Mouse (Mus musculus): Measurements from ENCODE around the gene Tab2. TPM values are rescaled to one million over a fixed set of nuclear protein-coding genes. Genes with fewer than 3 reads are reported as not detected.

Tab2 gene
- polyA plus RNA-seq, 1 experiment = 19.7 TPM

DNA sequence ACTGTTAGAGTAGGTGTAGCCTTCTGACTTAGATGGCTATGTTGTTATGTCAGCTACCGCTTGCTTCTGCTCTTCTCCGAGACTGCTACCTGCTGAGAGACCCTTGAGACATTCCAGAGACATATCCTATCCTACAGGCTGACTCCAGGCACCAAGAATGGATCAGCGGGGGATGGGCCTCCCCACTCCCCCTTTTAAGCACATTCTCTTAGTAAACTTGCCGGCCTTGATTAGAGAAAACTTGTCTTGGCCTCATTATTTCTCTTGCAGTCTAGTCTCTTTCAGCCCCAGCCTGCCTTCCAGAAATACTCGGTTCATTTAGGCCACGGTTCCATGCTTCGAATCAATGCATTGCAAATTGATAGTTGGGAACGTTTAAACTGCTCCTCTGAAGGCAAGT, 86.3 kb downstream of the Tab2 start:
- Histone ChIP-seq H3K36me3 (ENCODE audit: control insufficient read depth, insufficient read depth, low read length) (peaks cover 28% of the 10 kb centered on the region), H3K27me3 (ENCODE audit: control insufficient read depth, insufficient read depth, low read length) (no peaks in the 10 kb centered on the region), H3K27ac (ENCODE audit: insufficient read depth, low read depth, low read length) (no peak overlapping the region), H3K4me3 (ENCODE audit: low read depth, low read length) (no peak overlapping the region), H3K4me1 (ENCODE audit: control insufficient read depth, insufficient read depth, insufficient read length, low read length) (peaks cover 3% of the 10 kb centered on the region; the same call in 1 of the 2 replicates)
- TF ChIP-seq POLR2A (IDR thresholded peaks at IDR 0.05; ENCODE audit: low read depth, low read length) (no peak), CTCF (IDR thresholded peaks at IDR 0.05; ENCODE audit: extremely low read depth, insufficient read length, insufficient replicate concordance, low read depth, low read length) (no peak)
- WGBS = 88% methylated on average over 8 of the region's 8 CpGs

DNA sequence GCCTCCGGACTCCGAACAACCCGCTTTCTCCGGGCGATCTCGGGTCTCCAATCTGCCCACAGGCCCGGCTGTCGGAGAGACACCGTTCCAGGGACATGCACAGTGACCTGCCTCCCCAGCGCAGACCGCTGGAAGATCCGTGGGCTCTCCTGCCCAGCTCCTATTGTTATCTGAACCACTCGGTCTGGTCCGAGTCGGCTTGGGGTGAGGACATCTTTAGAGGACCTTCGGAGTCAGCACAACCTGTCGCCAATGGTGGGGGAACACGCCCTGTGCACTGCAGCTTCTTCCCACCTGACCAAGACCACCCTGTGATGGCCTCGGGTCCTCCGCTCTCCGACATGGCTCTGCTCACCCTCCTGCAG, 88.4 kb downstream of the Tab2 start:
- Histone ChIP-seq H3K36me3 (ENCODE audit: control insufficient read depth, insufficient read depth, low read length) (peaks cover 33% of the 10 kb centered on the region), H3K4me3 (ENCODE audit: low read depth, low read length) (no peak overlapping the region), H3K27me3 (ENCODE audit: control insufficient read depth, insufficient read depth, low read length) (no peaks in the 10 kb centered on the region), H3K27ac (ENCODE audit: insufficient read depth, low read depth, low read length) (no peak overlapping the region), H3K4me1 (ENCODE audit: control insufficient read depth, insufficient read depth, insufficient read length, low read length) (peaks cover 13% of the 10 kb centered on the region; the same call in 1 of the 2 replicates)
- TF ChIP-seq POLR2A (IDR thresholded peaks at IDR 0.05; ENCODE audit: low read depth, low read length) (no peak), CTCF (IDR thresholded peaks at IDR 0.05; ENCODE audit: extremely low read depth, insufficient read length, insufficient replicate concordance, low read depth, low read length) (no peak)
- 76% methylated on average over 21 of the region's 21 CpGs for WGBS

DNA sequence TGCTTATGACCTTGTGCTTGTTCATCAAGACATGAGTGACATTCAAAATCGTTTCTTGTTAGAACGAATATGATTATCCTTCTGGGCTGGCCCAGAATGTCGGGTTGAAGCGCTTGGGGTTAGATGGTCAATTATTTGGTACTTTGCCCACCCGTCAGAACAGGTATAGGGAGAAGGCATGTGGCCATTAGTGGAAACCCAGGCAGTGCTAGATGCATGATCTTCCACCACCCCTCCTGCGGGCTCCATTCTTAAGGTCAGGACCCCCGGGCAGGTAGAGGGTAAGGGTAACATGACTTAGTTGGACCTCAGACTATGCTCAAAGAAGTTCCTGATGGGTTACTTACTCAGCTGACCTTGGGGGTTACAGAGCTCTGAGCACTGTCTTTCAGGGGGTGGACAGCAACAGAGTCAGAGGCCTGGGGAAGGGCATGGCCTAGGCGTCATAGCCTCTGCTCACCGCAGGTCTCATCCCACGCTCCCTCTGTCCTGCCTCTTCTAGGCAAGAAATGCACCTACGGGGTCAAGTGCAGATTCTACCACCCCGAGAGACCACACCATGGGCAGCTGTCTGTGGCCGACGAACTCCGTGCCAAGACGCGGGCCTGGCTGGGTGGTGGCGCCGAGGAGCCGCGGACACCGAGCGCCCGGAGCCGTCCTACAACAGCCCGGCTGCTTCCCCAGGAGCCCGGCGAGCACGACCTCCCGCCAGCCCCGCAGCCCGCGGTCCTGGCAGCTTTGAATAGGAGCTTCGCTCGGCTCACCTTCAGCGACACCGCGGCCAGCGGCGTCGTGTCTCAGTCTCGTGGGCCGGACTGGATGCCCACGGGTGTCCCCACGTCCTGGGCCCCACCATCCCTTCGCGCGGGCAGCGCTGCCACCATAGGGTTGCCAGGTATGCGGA, 89.0 kb downstream of the Tab2 start:
- 75% methylated on average over 50 of the region's 50 CpGs for WGBS
- Histone ChIP-seq H3K27me3 (ENCODE audit: control insufficient read depth, insufficient read depth, low read length) (no peaks in the 10 kb centered on the region), H3K4me3 (ENCODE audit: low read depth, low read length) (no peak overlapping the region), H3K27ac (ENCODE audit: insufficient read depth, low read depth, low read length) (no peak overlapping the region), H3K4me1 (ENCODE audit: control insufficient read depth, insufficient read depth, insufficient read length, low read length) (peaks cover 16% of the 10 kb centered on the region), H3K36me3 (ENCODE audit: control insufficient read depth, insufficient read depth, low read length) (peaks cover 38% of the 10 kb centered on the region)
- TF ChIP-seq CTCF (IDR thresholded peaks at IDR 0.05; ENCODE audit: extremely low read depth, insufficient read length, insufficient replicate concordance, low read depth, low read length) = no peak
- TF ChIP-seq POLR2A (IDR thresholded peaks at IDR 0.05; ENCODE audit: low read depth, low read length) = no peak

DNA sequence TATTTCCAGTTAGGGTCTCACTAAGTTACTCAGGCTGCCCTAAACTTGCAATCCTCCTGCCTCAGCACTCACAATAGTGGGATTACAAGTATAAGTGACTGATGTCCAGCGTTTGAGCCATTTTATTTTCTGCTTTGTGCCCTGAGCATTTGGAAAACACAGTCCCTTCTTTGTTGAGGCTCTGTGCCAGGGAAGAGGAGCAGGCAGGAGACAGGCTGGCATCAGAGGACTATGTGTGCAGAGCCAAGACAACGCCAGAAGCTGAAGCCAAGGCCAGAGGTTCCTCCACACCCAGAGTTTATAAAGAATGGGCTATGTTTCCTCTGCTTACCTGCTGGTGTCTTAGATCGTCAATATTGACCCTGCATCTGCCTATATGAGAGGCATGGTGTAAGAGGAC, 91.2 kb downstream of the Tab2 start:
- Histone ChIP-seq H3K36me3 (ENCODE audit: control insufficient read depth, insufficient read depth, low read length) (peaks cover 40% of the 10 kb centered on the region), H3K4me3 (ENCODE audit: low read depth, low read length) (no peak overlapping the region), H3K27me3 (ENCODE audit: control insufficient read depth, insufficient read depth, low read length) (no peaks in the 10 kb centered on the region), H3K27ac (ENCODE audit: insufficient read depth, low read depth, low read length) (no peak overlapping the region), H3K4me1 (ENCODE audit: control insufficient read depth, insufficient read depth, insufficient read length, low read length) (peaks cover 23% of the 10 kb centered on the region)
- WGBS = 61% methylated on average over 3 of the region's 3 CpGs
- TF ChIP-seq CTCF (IDR thresholded peaks at IDR 0.05; ENCODE audit: extremely low read depth, insufficient read length, insufficient replicate concordance, low read depth, low read length) = no peak
- TF ChIP-seq POLR2A (IDR thresholded peaks at IDR 0.05; ENCODE audit: low read depth, low read length) = no peak

DNA sequence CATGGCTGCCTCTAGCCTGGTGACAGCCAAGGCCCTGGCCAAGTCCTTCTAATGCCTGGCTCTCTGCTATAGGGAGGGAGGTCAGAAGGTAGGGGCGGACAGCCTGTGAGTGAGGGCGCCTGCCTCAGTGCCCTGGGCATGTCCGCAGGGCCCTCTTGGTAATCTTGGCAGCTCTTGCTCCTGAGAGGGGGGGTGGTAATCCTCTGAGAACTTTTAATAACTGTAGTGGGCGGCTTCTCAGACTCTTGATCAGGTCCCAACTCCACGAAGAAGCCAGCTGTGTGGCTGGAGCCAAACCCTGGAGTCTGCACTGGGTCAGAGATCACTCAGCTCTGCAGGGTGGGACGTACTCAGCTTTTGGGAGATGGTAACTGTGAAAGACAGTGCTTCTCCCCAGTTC, 91.8 kb downstream of the Tab2 start:
- Histone ChIP-seq H3K4me3 (ENCODE audit: low read depth, low read length) (no peak overlapping the region; the same call in 1 of the 2 replicates), H3K36me3 (ENCODE audit: control insufficient read depth, insufficient read depth, low read length) (peaks cover 37% of the 10 kb centered on the region), H3K4me1 (ENCODE audit: control insufficient read depth, insufficient read depth, insufficient read length, low read length) (peaks cover 23% of the 10 kb centered on the region), H3K27ac (ENCODE audit: insufficient read depth, low read depth, low read length) (peak overlapping the region; percentile 35; the same call in 1 of the 2 replicates), H3K27me3 (ENCODE audit: control insufficient read depth, insufficient read depth, low read length) (no peaks in the 10 kb centered on the region)
- no peak for TF ChIP-seq POLR2A (IDR thresholded peaks at IDR 0.05; ENCODE audit: low read depth, low read length)
- TF ChIP-seq CTCF (IDR thresholded peaks at IDR 0.05; ENCODE audit: extremely low read depth, insufficient read length, insufficient replicate concordance, low read depth, low read length) = no peak
- WGBS = 35% methylated on average over 6 of the region's 6 CpGs

DNA sequence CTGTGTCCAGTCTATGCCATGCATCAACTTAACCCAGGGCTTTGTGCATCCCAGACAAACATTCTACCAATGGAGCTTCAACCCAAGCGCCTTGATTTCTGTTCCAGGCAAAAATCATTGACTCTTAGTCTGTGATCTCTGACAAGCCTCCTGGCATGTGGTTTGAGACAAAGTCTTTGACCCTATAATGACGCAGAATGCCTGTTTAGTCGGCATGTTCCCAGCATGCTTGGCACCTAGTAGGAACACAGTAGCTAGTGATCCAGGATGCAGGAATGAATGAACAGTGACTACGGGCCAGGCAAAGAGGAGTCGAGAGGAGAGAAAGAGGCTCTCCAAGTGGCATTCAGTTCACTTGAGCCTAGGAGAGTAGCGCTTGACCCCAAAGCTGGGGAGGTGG, 92.6 kb downstream of the Tab2 start:
- H3K4me3 ChIP-seq (ENCODE audit: low read depth, low read length) = no peak overlapping the region
- H3K27me3 ChIP-seq (ENCODE audit: control insufficient read depth, insufficient read depth, low read length) = no peaks in the 10 kb centered on the region
- peaks cover 23% of the 10 kb centered on the region for H3K4me1 ChIP-seq (ENCODE audit: control insufficient read depth, insufficient read depth, insufficient read length, low read length)
- H3K36me3 ChIP-seq (ENCODE audit: control insufficient read depth, insufficient read depth, low read length) = peaks cover 32% of the 10 kb centered on the region
- 94% methylated on average over 6 of the region's 6 CpGs for WGBS
- TF ChIP-seq POLR2A (IDR thresholded peaks at IDR 0.05; ENCODE audit: low read depth, low read length) (no peak), CTCF (IDR thresholded peaks at IDR 0.05; ENCODE audit: extremely low read depth, insufficient read length, insufficient replicate concordance, low read depth, low read length) (no peak)
- no peak overlapping the region for H3K27ac ChIP-seq (ENCODE audit: insufficient read depth, low read depth, low read length)

DNA sequence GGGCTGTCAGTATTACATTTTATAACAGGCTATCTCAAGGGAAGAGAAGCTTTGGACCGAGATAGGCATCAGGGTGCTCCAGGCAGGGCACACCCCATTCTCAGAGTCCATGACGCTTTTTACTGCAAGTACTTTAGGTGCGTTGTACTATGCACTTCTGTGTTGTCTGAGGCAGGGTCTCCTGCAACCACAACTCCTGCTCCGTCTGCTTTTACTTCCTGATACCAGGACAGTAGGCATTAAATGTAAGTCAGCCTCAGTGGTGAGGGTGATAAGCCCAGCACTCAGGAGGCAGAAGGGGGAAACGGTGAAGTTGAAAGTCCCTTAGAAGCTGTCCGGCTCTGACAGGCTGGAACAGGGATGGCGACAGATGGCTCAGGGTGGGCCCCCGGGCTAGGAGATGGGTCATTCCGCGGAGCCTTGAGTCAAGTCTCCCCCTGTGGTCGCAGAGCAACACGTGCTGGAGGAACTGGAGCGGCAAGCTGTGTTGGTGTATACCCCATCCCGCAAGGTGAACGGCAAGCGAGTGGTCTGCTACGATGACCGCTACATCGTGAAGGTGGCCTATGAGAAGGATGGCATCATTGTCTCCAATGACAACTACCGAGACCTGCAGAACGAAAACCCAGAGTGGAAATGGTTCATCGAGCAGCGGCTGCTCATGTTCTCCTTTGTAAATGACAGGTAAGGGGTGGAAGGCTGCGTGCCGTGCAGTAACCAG, 93.9 kb downstream of the Tab2 start:
- 74% methylated on average over 25 of the region's 25 CpGs for WGBS
- Histone ChIP-seq H3K27ac (ENCODE audit: insufficient read depth, low read depth, low read length) (peak overlapping the region; percentile 93), H3K4me3 (ENCODE audit: low read depth, low read length) (peak overlapping the region; percentile 46), H3K27me3 (ENCODE audit: control insufficient read depth, insufficient read depth, low read length) (no peaks in the 10 kb centered on the region), H3K36me3 (ENCODE audit: control insufficient read depth, insufficient read depth, low read length) (peaks cover 22% of the 10 kb centered on the region), H3K4me1 (ENCODE audit: control insufficient read depth, insufficient read depth, insufficient read length, low read length) (peaks cover 23% of the 10 kb centered on the region)
- no peak for TF ChIP-seq POLR2A (IDR thresholded peaks at IDR 0.05; ENCODE audit: low read depth, low read length)
- TF ChIP-seq CTCF (IDR thresholded peaks at IDR 0.05; ENCODE audit: extremely low read depth, insufficient read length, insufficient replicate concordance, low read depth, low read length) = no peak
